Mouse (Mus musculus) heart, adult 9 months (tissue): Measurements from ENCODE around the gene Capzb.

Source experiments
- DNase-seq, 2 experiments: peaks; one replicate each; pipeline ENCODE4 v3.0.0; 2022; ENCODE audit warnings: low spot score in 2 of 2

Capzb gene

DNA sequence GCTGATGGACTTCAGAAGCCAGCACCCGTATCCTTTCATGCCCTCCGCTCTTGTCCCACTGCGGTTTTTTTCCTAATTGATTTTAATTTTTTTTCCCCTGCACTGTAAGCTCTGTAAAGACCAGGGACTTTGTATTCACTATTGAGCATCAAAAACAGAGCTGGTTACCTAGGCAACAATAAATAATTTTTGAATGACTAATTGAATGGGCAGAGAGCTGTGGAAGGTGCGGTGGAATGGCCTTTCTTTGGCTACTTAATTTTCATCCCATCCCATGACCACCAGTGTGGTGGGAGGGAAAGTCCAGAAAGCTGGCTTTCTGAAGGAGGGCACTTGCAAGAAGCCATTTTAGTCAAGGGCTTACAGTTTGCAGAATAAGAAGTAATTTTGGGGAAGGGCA is 41.6 kb downstream of the Capzb start:
- DNase-seq = no peak

DNA sequence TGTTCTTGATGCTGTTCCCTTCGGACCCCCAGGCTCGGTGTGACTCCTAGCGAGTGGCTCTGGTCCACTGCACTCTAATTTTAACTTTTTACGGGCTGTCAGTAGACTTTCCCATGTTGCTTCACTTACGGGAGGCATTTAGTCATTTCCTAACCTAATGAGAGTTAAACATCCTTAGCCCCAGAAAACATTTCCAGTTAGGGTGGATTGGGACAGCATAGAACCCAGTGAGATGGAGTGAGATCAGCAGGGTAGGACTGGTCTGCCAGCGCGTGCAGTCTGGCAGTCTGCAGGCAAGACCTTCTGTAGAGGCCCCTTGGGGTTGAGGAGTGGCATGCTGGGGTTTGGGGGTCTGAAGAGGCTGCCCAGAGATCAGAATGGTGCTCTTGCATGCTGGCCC is 42.9 kb downstream of the Capzb start:
- DNase-seq = no peak

DNA sequence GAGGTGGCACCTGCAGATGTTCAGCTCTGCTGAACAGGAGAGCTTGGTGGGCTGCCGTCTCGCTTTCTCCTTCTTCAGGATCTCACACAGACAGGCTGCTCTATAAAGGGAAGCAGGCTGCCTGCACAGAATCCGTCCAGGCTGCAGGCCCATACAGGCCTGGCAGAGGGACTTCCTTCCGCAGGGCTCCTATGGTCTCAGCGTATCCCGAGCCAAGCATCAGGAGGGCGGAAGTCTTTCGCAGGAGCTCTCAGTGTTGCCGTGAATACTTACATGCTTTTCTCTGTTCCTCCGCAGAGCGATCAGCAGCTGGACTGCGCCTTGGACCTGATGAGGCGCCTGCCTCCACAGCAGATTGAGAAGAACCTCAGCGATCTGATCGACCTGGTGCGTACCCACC is 45.9 kb downstream of the Capzb start:
- DNase-seq = no peak

DNA sequence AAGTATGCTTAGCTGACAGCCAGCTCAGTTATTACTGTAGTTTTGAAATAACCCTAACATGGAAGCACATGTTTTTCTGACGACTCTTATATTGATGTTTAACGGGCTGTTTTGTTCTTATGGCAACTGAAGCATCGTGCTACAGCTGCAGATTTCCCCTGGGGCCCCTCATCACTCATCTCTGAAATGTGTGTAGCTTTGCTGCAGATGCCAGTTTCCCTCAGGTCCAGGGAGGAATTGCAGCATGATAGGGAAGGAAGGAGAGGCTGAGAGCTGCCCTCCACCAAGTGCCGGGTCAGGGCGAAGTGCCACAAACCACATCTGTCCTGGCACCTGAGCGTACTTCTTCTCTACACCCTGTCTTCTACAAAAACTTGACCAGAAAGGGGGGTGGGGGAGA is 47.6 kb downstream of the Capzb start:
- DNase-seq = no peak

DNA sequence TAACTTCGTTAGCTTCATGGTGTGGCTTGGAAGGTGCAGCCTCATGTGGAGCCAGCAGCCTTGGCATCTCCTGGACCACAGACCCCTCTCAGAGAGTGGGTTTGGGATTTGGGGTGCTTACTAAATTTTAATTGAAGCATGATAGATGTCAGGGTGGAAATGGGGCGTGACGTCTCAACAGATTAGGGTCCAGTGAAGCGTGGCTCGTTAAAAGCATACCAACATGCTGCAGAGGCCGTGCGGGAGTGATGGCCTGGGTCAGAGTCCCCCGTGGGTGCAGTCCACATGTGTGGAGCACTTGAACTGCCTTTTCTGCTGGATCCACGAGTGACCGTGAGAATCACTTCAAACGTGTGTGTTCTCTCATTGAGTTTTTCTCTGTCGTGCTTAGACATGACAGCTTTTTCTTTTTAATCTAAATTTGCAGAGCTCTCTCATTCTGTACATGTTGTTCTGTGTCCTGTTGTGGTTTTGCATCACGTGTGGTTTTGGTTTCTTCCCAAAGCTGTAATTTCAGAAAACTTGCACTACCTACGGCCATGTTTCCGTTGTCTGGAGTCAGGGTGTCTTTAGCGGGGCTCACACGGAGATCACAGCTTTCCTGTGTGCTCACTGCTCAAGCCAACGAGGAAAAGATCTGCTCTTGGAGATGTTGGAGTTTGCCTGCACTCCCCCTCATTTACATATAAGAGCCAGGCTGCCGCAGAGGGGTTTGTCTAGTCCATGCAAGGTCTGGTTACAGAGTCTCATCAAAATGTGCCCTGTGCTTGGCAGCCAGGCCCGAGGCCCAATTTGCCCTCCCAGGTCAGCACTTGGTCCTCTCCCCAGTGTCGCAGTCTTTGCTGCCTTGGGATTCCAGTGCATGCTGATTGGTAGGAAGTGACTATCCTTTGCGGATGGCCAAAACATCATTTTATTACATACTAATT is 49.2 kb downstream of the Capzb start:
- DNase-seq = no peak

DNA sequence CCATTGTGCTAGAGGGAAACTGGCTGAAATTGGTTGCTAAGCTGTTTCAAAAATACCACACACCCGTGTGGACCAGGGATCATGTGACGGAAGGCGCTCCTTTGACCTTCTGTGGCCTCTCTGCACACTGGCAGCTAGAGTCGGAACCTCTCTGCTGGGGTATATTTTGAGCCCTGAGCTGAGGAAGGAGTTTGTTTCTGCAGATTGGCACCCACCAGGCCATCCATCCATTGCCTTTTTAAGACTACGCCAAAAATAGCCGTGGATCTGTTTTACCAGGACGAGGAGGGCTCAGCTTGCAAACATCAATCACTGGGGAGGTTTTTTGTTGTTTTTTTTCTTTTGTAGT is 49.9 kb downstream of the Capzb start:
- peak; percentile 65 to 78 for DNase-seq

DNA sequence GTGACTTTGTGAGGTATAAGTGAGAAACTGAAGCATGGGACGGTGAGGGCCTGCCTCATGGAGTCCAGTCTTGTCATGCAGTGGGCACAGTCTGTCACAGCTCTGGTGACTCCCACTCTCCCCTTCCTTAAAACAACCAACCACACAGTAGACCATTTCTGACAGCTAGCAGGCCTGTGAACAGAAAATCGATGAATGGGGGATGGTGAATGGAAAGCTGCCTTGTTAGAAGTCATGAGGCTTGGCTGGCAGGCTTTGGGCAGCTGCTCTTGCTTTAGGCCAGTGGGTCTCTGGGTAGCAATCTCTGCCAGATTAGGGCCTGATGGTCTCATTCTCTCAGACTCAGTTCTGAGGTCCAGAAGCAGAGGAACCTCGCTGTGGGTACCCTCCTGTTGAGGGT is 51.5 kb downstream of the Capzb start:
- no peak for DNase-seq

DNA sequence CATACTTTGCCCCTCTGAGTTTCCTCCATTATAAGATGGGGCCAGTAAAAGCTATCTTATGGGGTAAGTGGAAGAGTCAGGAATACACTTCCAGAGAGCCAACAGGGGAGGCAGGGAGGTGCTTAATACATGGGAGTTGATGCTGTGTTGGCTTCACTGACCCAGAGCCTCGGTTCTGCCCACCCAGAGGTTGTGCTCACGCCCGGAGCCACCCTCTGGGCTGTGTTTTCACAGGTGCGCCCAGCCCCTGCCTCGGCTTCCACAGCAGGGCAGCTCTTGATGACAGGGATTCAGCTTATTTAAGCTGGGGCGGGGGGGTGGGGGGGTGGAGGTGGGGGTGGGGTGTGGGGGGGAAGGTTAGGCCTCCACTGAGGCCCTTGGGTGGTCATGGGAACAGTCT is 52.1 kb downstream of the Capzb start:
- DNase-seq = no peak

DNA sequence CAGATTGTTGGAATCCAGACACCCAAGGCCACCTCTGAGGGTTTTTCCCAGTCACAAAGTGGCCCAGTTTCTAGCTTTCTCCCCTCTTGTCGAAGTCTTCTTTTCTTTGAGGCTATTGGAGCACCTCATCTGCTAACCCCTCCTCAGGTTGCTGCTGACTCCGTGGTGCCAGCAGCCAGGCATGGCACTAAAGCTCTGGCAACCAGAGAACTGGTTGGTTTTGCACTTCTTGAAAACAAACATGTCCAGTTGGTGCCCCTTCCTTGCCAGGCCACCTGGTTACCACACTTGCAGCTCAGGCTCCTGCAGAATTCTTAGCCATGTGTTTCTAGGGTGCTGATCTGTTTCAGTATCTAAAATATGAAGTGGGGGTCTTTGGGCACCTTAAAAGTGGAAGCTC is 52.8 kb downstream of the Capzb start:
- DNase-seq = no peak

DNA sequence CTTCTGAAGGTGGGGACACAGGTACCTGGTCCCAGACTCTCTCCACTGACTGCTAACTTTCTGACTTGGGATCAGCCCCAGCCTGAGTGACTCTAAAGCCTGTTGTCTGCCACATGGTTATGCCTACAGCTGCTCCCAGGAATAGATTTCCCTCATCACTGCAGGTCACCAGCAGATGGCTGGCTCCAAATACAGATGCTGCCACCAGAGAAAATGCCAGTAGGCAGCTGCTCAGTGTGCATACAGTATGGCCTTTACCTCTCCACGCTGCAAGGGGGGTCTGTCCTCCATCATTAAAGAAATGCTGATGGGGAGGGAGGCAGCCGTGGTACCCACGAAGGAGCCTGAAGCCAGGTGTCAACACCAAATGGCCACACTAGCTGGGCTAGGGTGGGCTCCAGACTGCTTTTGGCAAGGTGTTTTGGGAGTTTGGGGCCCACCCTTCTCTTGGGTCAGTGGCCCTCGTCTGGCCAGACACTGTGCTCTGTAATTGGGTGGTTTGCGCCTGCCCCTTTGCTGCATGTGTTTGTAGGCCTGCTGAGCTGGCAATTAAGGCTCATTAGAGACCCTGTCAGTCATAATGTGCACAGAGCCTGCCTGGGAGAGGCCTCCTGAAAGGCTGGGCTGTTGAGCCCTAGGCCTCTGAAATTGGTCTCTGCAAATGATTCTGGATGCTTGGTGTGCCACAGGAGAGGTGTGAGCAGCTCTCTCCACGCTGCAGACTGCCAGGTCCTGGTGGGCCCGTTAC is 53.6 kb downstream of the Capzb start:
- no peak for DNase-seq

DNA sequence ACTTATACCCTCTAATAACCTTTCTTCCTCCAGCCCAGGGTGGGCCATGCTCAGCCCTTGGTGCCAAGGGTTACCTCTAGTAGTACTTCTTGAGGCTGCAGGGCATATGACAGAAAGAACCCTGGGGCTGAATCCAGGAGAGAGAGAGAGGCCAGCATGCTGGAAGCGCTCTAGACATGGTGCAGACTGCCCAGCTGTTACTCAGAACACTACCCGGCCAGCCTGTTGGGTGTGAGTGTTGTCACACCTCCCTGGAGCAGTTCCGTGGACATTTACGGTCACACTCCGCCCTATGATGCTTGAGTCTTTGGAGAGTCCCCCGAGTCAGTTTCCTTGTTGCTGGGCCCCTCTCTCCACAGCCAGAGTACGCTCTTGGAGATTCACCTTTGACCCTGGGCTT is 55.3 kb downstream of the Capzb start:
- DNase-seq = no peak

DNA sequence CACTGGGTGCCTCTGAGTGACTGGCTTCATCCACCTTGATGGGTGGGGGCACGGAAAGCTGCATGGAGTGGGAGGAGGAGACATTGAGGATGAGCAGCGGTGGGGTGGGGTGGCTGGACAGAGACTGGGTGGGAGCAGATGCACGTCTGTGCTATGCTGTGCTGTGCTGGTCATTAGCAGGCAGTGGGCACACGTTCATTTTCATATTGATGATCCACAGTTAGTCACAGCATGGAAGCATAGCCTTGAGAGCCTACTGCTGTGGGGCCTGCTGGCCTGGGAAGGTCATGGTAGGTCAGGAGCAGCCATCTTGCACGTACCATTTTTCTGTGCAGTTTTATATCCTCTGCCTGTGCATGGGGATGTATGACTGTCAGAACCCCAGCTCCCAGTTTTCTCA is 56.0 kb downstream of the Capzb start:
- no peak for DNase-seq

DNA sequence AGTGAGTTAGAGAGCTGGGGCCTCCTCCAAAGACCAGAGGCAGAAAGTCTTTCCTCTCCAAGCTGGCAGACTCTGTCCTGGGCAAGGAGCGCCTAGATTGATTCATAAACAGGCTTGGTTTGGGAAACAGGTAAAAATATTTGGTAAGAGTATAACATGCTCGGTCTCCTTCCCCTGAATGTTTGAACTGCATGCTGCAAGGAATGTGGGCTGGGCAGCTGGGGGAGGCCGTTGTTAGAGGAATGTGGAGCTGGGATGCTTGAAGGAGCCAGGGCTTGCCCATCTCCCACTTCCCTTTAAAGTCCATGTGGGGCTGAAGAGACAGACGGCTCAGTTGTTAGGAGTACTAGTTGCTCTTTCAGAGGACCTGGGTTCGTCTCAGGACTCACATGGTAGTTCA is 57.3 kb downstream of the Capzb start:
- no peak for DNase-seq

DNA sequence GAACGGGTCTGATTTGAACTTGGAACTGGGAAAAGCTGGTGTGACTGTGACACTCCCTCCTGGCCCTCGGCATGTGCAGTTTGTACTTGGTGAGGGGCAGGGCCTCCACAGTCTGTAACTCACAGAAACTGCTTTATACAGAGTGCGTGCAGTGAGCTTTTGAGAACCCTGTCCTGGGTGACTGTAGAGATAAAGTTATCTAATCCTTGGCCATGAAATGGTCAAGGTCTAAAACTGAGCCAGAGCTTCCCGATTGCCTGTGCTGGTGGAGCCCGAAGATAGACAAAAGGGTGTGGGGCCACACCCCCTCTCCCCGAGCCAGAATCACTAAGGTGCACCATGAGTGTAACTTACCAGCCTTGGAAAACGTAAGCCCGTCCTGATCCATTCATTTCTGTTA is 58.2 kb downstream of the Capzb start:
- no peak for DNase-seq

DNA sequence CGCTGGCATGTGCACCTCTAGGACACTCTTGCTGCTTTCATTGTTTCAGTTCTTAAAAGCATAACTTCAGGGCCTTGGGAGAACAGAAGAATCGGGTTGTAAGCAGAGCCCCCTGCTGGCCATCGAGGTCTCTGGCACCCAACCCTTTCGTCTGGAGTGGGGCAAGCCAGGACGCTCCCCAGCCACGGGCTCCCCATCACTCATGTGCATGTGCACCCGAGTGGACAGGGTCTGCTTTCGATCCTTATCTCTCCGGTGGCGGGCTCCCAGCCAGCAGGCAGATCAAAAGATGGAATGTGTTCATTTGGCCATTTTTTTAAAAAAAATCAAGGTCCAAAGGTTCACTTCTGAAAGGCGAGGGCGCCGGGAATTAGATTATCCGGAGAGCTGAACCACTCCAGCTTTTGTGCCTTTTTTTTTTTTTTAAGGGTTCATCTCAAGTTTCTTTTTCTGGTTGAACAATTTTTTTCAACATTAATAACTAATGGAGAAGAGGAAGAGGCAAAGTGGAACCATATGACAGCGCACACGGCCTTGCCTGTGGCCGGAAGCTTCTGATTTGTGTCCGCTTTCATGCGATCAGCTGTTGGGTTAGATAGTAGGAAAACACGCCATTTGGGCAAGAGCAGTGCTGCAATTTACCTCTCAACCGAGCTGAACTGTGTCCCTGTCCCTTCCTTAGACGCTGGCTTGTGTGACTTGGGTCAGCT is 59.5 kb downstream of the Capzb start:
- DNase-seq = peak; percentile 75 to 85

DNA sequence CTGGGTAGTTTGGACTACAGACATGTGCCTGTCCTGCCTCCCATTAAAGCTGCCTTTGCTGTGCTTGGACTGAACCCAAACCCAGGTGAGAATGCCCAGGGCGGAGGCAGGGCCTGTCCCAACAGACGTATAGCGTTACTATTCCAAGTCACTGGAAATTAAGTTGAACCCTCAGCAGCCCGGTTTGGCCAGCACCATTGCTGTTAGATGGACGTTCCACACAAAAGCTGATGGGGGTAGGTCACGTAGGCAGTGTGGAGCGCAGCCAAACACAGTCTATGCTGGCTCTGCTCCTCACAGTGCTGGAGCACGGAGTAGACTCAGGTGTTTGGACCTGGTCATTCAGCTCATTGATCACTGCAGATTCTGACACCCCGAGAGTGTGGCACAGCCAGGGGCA is 60.5 kb downstream of the Capzb start:
- peak in 1 of 2 experiments; percentile 48 for DNase-seq

DNA sequence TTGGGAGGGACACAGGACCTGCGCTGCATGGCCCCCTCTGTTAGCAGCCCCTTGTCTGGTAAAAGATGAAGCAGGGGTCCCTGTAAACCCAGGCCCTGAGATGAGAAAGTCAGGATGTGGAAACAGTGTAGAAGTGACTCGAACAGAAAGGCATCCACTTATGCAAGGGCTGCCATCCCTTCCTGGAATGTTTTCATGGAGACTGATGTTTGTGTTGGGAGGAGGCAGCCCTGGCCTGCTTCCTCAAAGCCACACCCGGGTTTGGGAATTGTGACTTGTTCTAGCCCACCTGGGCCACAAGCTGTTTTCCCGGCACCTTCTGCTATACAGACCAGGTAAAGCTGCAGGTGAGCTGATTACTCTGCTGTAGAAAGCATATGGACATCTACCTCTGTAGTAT is 63.4 kb downstream of the Capzb start:
- DNase-seq = no peak

DNA sequence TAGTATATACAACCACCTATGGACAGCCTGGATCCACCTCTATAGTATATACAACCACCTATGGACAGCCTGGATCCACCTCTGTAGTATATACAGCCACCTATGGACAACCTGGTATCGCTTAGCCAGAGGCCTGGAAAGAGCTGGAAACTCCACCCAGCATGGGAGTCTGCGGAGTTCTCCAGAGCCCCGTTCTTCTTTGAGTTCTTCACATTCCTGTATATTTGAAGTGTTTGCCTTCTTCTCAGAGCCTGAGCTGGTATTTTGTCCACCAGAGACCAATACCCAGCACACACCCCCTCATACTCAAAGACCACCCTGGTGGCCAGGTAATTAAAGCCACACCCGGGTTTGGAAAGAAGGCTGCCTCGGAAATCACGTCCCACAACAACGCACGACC is 64.0 kb downstream of the Capzb start:
- DNase-seq = no peak

DNA sequence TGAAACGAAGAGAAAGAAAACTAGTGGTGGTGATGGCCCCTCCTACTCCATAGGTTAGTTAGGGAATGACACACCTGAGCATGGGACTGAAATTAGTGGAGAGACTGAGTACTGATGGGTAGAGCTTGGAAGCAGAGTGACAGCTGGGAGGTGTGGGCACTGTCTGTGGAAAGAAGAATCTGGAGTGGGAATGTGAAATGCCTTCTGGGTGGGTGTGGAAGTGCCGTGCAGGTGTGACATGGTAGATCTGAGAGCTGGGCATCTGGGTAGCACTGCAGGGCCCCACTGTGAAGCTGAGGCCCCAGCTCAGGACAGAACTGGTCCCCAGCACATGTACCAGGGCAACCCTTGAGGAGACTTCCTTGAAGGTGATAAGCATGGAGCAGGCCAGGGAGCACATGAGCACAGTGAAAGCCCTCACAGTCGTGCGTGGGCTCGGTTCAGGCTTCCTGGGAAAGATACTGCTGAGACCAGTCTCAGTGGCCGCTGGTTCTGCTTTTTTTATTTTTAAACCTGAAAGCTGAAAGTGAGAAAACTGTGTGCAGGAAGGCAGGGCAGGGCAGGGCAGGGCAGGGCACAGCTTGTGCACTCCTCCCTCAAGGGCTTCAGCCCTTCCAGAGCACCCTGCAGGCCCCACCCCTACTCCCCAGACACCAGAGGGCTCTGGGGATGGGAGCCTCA is 66.1 kb downstream of the Capzb start:
- no peak for DNase-seq

DNA sequence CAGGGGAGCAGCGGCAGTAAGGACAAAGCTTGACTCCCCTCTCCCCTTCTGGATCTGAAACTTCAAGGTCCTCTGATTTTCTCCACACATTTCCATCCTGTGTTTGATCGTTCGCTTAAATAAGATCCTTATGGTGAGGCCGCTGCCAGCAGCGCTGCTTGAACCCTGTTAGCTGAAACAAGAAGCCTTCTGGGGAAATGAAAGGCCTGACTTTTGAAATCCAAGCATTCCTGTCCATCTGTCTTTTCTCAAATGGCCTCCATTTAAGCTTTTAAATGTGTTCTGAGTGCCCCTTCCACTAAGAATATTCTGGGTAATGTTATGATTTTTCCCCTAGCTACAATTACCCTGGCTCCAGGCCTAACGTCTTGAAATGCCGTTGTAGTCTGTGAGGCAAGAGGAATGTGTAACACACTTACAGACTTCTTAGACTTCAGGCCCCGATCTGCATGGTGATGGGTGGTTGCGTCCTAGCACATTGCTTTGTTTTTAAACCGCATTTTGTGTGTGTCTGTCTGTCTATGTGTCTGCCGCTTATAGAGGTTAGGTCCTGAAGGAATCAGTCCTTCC is 66.7 kb downstream of the Capzb start:
- DNase-seq = no peak

DNA sequence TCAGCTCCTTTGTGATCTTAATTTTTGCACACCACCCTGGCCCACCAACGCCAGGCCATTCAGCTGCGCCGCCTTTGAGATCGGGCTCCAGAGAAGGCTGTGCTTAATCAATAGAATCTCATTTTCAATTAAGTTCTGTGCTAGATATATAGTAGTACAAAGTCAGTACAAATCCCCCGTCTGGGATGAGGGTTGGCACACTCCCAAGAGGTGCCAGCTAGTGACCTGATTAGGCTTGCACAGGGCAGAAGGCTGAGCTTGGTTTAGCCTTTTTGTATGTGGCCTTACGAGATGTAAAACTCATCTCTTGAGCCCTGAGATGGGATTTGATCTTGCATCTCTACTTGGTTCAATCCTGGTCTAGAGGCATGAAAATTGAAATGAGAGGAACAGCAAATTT is 70.3 kb downstream of the Capzb start:
- no peak for DNase-seq
